29 mouse cellular contexts compared by ENCODE assay signal in the genomic region with DNA sequence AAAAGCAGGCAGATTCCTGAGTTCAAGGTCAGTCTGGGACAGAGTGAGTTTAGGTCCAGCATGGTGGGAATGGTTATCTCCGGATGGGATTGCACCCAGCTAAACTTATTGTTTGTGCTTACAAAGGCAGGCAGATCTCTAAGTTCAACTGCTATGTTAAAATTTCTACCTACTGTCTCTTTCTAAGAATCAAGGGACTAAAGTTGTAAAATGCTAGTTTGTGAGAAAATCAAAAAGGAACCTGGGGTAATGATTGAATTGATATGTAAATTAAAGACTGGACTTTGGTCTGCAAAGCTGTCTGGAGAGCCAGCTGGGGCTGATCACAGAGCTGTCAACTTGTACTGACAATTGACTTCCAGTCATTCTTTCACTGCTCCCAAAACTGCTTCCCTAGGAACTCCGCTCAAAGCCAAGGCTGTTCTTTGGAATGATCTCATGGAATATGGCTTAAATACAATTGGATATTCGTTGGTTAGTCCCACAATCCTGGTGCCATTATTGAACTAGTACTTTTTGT.
A peak's percentile ranks its signal among the peaks of the same experiment; 100 is the strongest.
DNase-seq lines count a peak whose midpoint lies in the region; ATAC-seq and TF ChIP-seq lines count a peak whose summit lies in the region.
"Had no signal": no experiment of that assay in that cellular context is flagged by ENCODE, and none has a peak within 500 bp of the region (broad histone marks: within the 10 kb centered on the region; RNA-seq: fewer than 3 reads in every experiment).

No protein-coding gene starts in this region.

- WGBS in kidney, embryonic 16.5 days, result 90% methylated on average over 3 of the region's 3 CpGs
- WGBS in cerebellum, adult 2 months, result 77% methylated on average over 3 of the region's 3 CpGs

- no peak overlapping the region for H3K4me2 ChIP-seq in kidney, embryonic 16.5 days (replicated peaks; ENCODE audit: low read depth, low read length)
- H3K4me2 ChIP-seq: embryonic facial prominence, embryonic 13.5 days; forebrain, embryonic 15.5 days; heart, embryonic 13.5 days; hindbrain, embryonic 15.5 days; neural tube, embryonic 15.5 days; stomach, embryonic 15.5 days had no signal

- TF ChIP-seq CTCF in cerebellum, adult 2 months (IDR thresholded peaks at IDR 0.05; ENCODE audit: borderline replicate concordance, insufficient read depth, low read depth, low read length), result no peak

- no peak overlapping the region for H3K27ac ChIP-seq in kidney, embryonic 16.5 days (ENCODE audit: low read length)
- H3K27ac ChIP-seq in cerebellum, adult 2 months (ENCODE audit: insufficient read depth, low read length), result no peak overlapping the region
- H3K27ac ChIP-seq: embryonic facial prominence, embryonic 13.5 days; forebrain, embryonic 10.5 days; forebrain, embryonic 15.5 days; heart, embryonic 13.5 days; hindbrain, embryonic 10.5 days; hindbrain, embryonic 15.5 days; neural tube, embryonic 15.5 days; stomach, embryonic 15.5 days had no signal

- H3K4me1 ChIP-seq in kidney, embryonic 16.5 days (ENCODE audit: insufficient read depth, low read length), result no peaks in the 10 kb centered on the region
- H3K4me1 ChIP-seq in cerebellum, adult 2 months (ENCODE audit: control insufficient read depth, insufficient read depth, low read length), result no peaks in the 10 kb centered on the region
- H3K4me1 ChIP-seq: embryonic facial prominence, embryonic 13.5 days; forebrain, embryonic 10.5 days; forebrain, embryonic 15.5 days; heart, embryonic 13.5 days; hindbrain, embryonic 15.5 days; megakaryocyte, embryonic 14.5 days; stomach, embryonic 15.5 days had no signal

- no peak for ATAC-seq in kidney, embryonic 16.5 days (ENCODE audit: low FRiP score, low TSS enrichment)
- ATAC-seq: forebrain, embryonic 15.5 days; inflammation-experienced regulatory T-cells, adult 6 months had no signal

- DNase-seq in kidney, adult 11 months, result peak; percentile 34
- peak; percentile 12 for DNase-seq in lung, postnatal 10 days
- DNase-seq in lung, adult 18-20 months, result no peak
- DNase-seq in kidney, postnatal 10 days, result peak; percentile 18
- DNase-seq in yolk sac, embryonic 10.5 days (ENCODE audit: low spot score), result peak; percentile 19
- DNase-seq in embryo, embryonic 11 days, result no peak
- no peak for DNase-seq in cerebellum, adult 2 months
- DNase-seq: adrenal gland, postnatal 10 days; cerebellum, adult 9-11 months; gastrocnemius, postnatal 25 days; heart, adult 18-20 months; heart, postnatal 14 days; layer of hippocampus, adult 9-11 months; liver; lung, postnatal 4 days; midbrain, embryonic 14.5 days; right cerebral cortex, postnatal 25 days; thymus, postnatal 14 days had no signal

- TF ChIP-seq POLR2A in cerebellum, adult 2 months (IDR thresholded peaks at IDR 0.05; ENCODE audit: borderline replicate concordance, insufficient read depth, low read length), result no peak

- no peak overlapping the region for H3K9ac ChIP-seq in kidney, embryonic 16.5 days (replicated peaks; ENCODE audit: low read length)
- H3K9ac ChIP-seq: embryonic facial prominence, embryonic 13.5 days; forebrain, embryonic 15.5 days; heart, embryonic 13.5 days; hindbrain, embryonic 15.5 days; neural tube, embryonic 15.5 days; stomach, embryonic 15.5 days had no signal

- H3K36me3 ChIP-seq in kidney, embryonic 16.5 days (ENCODE audit: insufficient read depth, low read length), result no peaks in the 10 kb centered on the region
- H3K36me3 ChIP-seq: embryonic facial prominence, embryonic 13.5 days; forebrain, embryonic 10.5 days; forebrain, embryonic 15.5 days; heart, embryonic 13.5 days; hindbrain, embryonic 10.5 days; hindbrain, embryonic 15.5 days; neural tube, embryonic 15.5 days; stomach, embryonic 15.5 days had no signal

- no peaks in the 10 kb centered on the region; the same call in 1 of the 2 replicates for H3K9me3 ChIP-seq in kidney, embryonic 16.5 days (ENCODE audit: low read length)
- H3K9me3 ChIP-seq: embryonic facial prominence, embryonic 13.5 days; forebrain, embryonic 10.5 days; forebrain, embryonic 15.5 days; heart, embryonic 13.5 days; hindbrain, embryonic 15.5 days; megakaryocyte, embryonic 14.5 days; neural tube, embryonic 15.5 days; stomach, embryonic 15.5 days had no signal

- H3K4me3 ChIP-seq in kidney, embryonic 16.5 days (ENCODE audit: low read length), result no peak overlapping the region
- no peak overlapping the region for H3K4me3 ChIP-seq in cerebellum, adult 2 months (replicated peaks; ENCODE audit: insufficient read depth, low read depth, low read length)
- H3K4me3 ChIP-seq: embryonic facial prominence, embryonic 13.5 days; forebrain, embryonic 10.5 days; forebrain, embryonic 15.5 days; heart, embryonic 13.5 days; hindbrain, embryonic 10.5 days; hindbrain, embryonic 15.5 days; megakaryocyte, embryonic 14.5 days; neural tube, embryonic 15.5 days; stomach, embryonic 15.5 days had no signal

- H3K27me3 ChIP-seq in kidney, embryonic 16.5 days (ENCODE audit: insufficient read depth, low read length), result no peaks in the 10 kb centered on the region
- no peaks in the 10 kb centered on the region for H3K27me3 ChIP-seq in cerebellum, adult 2 months (ENCODE audit: control insufficient read depth, insufficient read depth, low read length)
- H3K27me3 ChIP-seq: embryonic facial prominence, embryonic 13.5 days; forebrain, embryonic 15.5 days; heart, embryonic 13.5 days; hindbrain, embryonic 15.5 days; megakaryocyte, embryonic 14.5 days; neural tube, embryonic 15.5 days; stomach, embryonic 15.5 days had no signal

Comparison
In these comparisons a context has a peak if more than half of its experiments do, and no peak if none do; other contexts are left out.
1. DNase-seq: peak in kidney, adult 11 months (single experiment), lung, postnatal 10 days (single experiment), kidney, postnatal 10 days (single experiment) and yolk sac, embryonic 10.5 days (single experiment); none in lung, adult 18-20 months (0 of 2), embryo, embryonic 11 days (single experiment) and cerebellum, adult 2 months (0 of 2).